Mouse (Mus musculus) erythroblast, embryonic 14.5 days (primary cell): ENCODE results near the gene 1700034J05Rik.

Experiments
- GATA1 ChIP-seq: IDR thresholded peaks from 2 replicates; pipeline ENCODE4 v1.6.1; 2012; ENCODE audit warnings: low read length, inconsistent platforms, mixed read lengths
- TAL1 ChIP-seq: IDR thresholded peaks from 3 replicates; pipeline ENCODE4 v1.6.1; 2012; ENCODE audit warnings: low read length, inconsistent platforms, mixed read lengths

- no peak for TF ChIP-seq GATA1
- TF ChIP-seq TAL1: no peak
Measured at GRCm38 (mm10) chr6:146946327-146947029, 7.7 kb downstream of the 1700034J05Rik start.
